Mouse (Mus musculus): Measurements from ENCODE around the gene Chn2.

Gene Chn2

GRCm38 (mm10) chr6:54305777-54306176, 266.4 kb downstream of the Chn2 start:
- no peak for DNase-seq

DNA sequence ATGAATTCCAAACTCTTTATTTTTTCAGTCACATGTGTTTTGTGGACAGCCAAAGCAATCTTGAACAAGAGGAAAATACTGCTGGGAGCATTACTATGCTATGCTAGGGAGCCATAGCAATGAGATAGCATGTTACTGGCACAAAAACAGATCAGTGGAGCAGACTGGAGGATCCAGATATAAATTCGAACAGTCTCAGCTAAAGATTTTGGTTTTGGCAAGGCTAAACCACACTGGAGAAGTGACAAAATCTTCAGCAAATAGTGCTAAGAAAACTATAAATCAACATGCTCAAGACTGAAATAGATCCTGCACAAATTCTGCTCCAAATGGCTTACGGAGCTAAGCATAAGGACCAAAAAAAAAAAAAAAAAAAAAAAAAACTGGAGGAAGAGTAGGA, 273.7 kb downstream of the Chn2 start:
- DNase-seq, result no peak

- no peak for DNase-seq
Observed at GRCm38 (mm10) chr6:54318618-54319017, 279.3 kb downstream of the Chn2 start.

- DNase-seq, result no peak
Observed at GRCm38 (mm10) chr6:54319198-54319597, 279.8 kb downstream of the Chn2 start.

DNA sequence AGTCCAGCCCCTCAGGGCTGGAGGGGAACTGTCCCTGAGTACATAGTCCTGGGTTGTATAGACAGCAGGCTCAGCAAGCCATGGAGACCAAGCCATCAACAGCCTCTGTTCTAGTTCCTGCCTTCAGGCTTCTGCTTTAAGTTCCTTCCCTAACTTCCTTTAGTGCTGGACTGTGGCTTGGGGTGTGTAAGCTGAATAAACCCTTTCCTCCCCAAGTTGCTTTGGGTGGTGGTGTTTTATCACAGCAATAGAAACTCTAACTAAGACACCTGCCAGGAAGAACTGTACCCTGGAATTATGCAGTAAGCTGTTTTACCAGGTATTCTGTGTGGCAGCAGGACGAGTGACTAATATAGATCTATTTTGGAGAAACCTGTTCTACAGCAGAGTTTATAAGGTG, 280.9 kb downstream of the Chn2 start:
- no peak for DNase-seq

GRCm38 (mm10) chr6:54325246-54325885, 286.0 kb downstream of the Chn2 start, which contains the start of gene Prr15:
Gene Prr15 (plus strand): TSS chr6:54325835.
- DNase-seq, result peak; percentile 14

DNA sequence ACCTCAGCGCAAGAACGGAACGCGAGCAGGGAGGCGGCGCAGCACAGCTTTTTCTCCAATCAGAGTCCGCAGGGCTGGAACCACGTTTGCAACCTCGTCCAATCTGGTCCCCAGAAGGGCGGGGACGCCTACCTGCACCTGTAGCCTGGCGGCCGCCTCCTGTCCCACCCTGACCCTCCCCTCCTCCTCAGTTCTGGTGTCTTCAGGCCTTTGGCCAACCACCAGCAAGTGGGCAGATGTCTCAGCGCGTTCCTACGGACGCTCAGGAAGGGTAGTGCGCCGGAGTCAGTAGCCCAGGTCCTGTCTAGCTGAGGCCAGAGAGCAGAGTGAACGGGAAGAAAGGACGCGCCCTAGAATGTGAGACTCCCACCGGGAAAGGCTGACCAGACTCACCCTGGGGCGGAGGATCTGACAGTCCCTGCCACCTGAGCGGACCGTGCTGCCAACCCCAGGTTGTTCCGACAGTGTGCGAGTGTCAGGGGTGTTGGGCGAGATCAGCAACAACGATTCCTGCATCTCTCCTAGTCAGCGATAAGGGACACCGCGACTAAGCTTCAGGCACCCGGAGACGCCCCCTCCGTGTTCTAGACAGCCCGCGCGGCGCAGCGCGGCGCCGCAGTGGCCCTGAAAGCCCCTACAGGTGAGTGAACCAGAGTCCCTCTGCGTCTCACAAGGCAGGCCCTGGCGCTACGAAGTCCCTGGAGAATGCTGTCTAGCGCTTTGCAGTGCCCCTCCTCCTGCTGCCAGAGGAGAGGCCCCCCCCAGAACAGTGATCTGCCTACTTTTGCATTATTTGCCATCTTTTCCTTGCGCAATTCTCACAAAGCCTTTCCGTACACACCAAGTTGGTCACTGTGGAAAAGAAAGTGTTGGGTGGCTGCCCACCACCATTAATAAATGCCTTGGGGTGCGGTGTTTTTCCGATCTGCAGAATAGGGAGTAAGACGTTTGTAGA, 287.6 kb downstream of the Chn2 start:
- DNase-seq, result peak; percentile 82

DNA sequence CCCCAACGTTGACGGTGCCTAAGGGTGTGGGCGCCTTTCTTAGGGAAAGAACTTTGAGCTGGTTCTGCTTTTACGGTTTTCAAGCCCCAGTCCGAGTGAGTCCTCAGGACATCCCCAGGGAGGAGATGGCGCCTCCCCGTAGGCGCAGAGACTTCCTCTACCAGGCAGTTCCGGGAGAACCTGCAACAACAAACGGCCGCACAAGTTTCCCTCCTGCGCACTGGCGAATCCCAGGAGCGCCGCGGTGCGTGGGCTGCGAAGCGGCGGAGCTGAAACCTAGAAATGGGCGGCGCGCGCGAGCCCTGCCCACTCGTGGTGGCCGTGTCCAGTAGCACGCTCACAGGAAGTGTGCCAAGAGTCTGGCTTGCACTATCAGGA, 288.3 kb downstream of the Chn2 start:
- DNase-seq, result peak; percentile 79

- no peak for DNase-seq
Observed at GRCm38 (mm10) chr6:54328783-54329182, 289.4 kb downstream of the Chn2 start.

GRCm38 (mm10) chr6:54329598-54329997, 290.2 kb downstream of the Chn2 start:
- no peak for DNase-seq

- peak; percentile 7 for DNase-seq
Observed at GRCm38 (mm10) chr6:54330166-54330565, 290.8 kb downstream of the Chn2 start.

DNA sequence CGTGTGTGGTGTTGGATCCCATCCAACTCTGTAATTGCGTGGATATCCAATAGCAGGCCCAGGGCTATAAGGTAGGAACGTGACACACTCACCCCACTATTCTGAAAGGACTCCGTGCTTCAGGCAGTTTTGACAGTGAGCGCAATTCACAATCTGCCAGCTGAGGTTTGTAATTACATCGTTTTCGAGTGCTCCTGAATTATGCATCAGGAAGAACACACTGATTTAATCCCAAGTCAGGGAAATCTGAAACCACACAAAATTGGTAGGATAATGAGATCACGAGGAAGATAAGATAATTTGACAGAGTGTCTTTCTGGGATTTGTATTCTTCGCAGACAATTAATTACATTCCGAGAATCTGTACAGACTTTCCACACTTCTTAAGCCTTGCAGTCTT, 292.4 kb downstream of the Chn2 start:
- DNase-seq, result no peak

DNA sequence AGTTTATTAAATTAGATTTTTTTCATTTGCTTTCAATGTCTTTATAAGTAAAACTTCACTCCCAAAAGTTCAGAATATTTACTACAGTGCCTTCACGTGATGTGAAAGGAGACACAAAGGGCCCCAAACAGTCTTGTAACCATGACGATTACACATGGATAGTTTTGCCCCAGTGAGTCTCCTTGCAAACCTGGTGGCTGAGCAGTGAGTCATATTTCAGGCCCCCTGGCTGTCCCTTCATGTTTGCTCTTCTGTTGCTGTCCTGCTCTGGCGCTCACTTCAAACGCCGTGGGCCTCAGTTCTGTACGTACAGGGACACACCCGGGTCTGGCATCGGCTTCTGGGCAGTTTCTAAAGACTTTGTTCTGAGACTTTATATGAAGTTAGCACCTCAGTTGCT, 292.8 kb downstream of the Chn2 start:
- DNase-seq, result no peak

DNA sequence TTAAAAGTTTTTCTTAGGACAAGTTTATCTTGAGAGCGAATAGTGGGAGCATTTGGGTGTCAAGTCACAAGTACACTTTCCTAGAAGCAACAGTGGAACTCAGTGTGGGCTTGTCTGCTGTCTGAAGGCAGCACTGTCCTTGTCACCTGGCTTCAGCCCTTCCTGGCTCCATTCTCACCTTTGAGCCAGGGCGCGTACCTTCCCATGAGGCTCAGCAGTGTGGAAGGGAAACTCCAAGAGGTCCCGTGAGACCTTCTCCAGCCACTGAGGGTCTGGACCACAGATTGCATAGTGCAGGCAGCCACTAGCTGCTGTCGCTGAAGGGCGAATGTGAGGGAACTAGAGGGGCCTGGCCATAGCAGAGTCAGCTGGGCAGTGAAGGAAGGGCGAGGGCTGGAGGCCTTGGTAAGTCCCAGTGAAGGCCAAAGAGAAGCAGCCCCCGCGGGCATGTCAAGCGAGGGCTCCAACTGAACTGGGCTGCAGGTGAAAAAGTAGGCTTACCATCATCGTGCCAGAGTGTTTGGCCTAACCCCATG, 293.8 kb downstream of the Chn2 start:
- DNase-seq, result no peak

GRCm38 (mm10) chr6:54333652-54334396, 294.5 kb downstream of the Chn2 start:
- DNase-seq, result no peak

GRCm38 (mm10) chr6:54337321-54337720, 298.0 kb downstream of the Chn2 start:
- no peak for DNase-seq

GRCm38 (mm10) chr6:54341133-54341532, 301.8 kb downstream of the Chn2 start:
- peak; percentile 19 for DNase-seq

- no peak for DNase-seq
Observed at GRCm38 (mm10) chr6:54342223-54342622, 302.9 kb downstream of the Chn2 start.

Data from lung, postnatal 36 days (tissue).